Mouse (Mus musculus) liver, postnatal 0 days (tissue): ENCODE results near the gene Sh2b1.

Experiments
- CTCF ChIP-seq: sonication (generic); IDR thresholded peaks from 2 replicates; pipeline ENCODE4 v1.5.1; 2016; ENCODE audit warnings: antibody characterized with exemption, low read depth
- EP300 ChIP-seq: IDR thresholded peaks from 2 replicates; pipeline ENCODE4 v1.6.1; 2016; ENCODE audit warnings: antibody characterized with exemption, low read depth, mild to moderate bottlenecking

- TF ChIP-seq CTCF (no peak), EP300 (no peak)
These were observed 24.2 kb upstream of the Sh2b1 start for GRCm38 (mm10) chr7:126499416-126499815.
